Comparison of ENCODE assay signal across 1 mouse cellular context in the genomic region with DNA sequence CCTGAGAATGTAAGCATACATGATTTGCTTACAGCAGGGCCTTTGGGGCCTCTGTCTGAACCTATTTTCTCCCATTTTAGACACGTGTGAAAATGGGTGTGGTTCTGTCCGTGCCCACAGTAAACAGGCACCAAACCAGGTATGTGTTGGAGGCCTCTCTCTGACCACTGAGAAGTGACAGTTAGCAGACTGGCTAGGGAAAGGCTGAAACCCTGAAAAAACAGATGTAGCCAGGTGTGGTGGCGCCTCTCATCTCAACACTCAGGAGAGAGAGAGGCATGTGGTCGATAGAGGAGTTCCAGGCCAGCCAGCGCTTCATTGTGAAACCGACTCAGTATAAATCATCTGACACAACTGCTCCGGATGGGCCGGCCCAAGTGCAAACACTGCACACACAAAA.
TF ChIP-seq lines count a peak whose summit lies in the region.

No protein-coding gene starts in this region.

TF ChIP-seq in CH12.LX, 34 proteins besides CTCF, POLR2A, EP300 and RAD21 (continued from another document):
- TF ChIP-seq NELFE (IDR thresholded peaks at IDR 0.05; ENCODE audit: low read depth, low read length): no peak
- TF ChIP-seq TBP (conservative IDR thresholded peaks at IDR 0.05; ENCODE audit: low read depth, low read length): no peak
- TF ChIP-seq ZKSCAN1 (IDR thresholded peaks at IDR 0.05; ENCODE audit: borderline replicate concordance, low read depth, low read length): no peak
- TF ChIP-seq ZMIZ1 (IDR thresholded peaks at IDR 0.05; ENCODE audit: low read depth, low read length): peak; percentile 28; the same call in 1 of the 2 replicates
- no peak for TF ChIP-seq USF1 (IDR thresholded peaks at IDR 0.05; ENCODE audit: low read depth, low read length)
- TF ChIP-seq IRF4 (IDR thresholded peaks at IDR 0.05; ENCODE audit: low read depth, low read length): peak; percentile 78
- TF ChIP-seq ELF1 (IDR thresholded peaks at IDR 0.05; ENCODE audit: low read depth, low read length): no peak
